ENCODE assay signal across 16 mouse cellular contexts in genomic region chr16:38189952-38190351, GRCm38 (mm10).
"Had no signal": no experiment of that assay in that cellular context is flagged by ENCODE, and none has a peak within 500 bp of the region (broad histone marks: within the 10 kb centered on the region; RNA-seq: fewer than 3 reads in every experiment).

No protein-coding gene starts in this region.

- H3K27me3 ChIP-seq: liver, embryonic 13.5 days; liver, embryonic 15.5 days; lung, embryonic 15.5 days; megakaryocyte, embryonic 14.5 days; midbrain, embryonic 13.5 days; midbrain, embryonic 15.5 days; neural tube, embryonic 13.5 days had no signal

- H3K4me3 ChIP-seq: liver, embryonic 13.5 days; liver, embryonic 15.5 days; lung, embryonic 15.5 days; megakaryocyte, embryonic 14.5 days; midbrain, embryonic 13.5 days; midbrain, embryonic 15.5 days; neural tube, embryonic 13.5 days had no signal

- H3K9me3 ChIP-seq: liver, embryonic 13.5 days; liver, embryonic 15.5 days; lung, embryonic 15.5 days; megakaryocyte, embryonic 14.5 days; midbrain, embryonic 13.5 days; midbrain, embryonic 15.5 days; neural tube, embryonic 13.5 days had no signal

- H3K27ac ChIP-seq: liver, embryonic 13.5 days; liver, embryonic 15.5 days; lung, embryonic 15.5 days; macrophage; midbrain, embryonic 13.5 days; midbrain, embryonic 15.5 days; neural tube, embryonic 13.5 days had no signal

- H3K4me1 ChIP-seq: liver, embryonic 13.5 days; liver, embryonic 15.5 days; lung, embryonic 15.5 days; megakaryocyte, embryonic 14.5 days; neural tube, embryonic 13.5 days had no signal

- DNase-seq: liver, embryonic 13.5 days; liver, postnatal 0 days; lung, adult 2 months; lung, postnatal 14 days; lung, postnatal 36 days; spleen, adult 18-20 months; thymus, adult 18-20 months; thymus, postnatal 14 days; thymus, postnatal 36 days had no signal
